Mouse (Mus musculus): ENCODE measurements at regions not wholly inside any gene's neighbourhood (a gene's known extent, or its start where the extent isn't known, plus 50 kb on each side); places are given as distances from the start of the nearest gene placed in this dataset.
A peak's percentile ranks its signal among the peaks of the same experiment; 100 is the strongest.

- DNase-seq (ENCODE audit: low spot score): peak; percentile 45
- intact Hi-C loops (cut with DNase I): loop anchor here (5.0 kb wide), 1 partner anchor 104 kb away; no protein-coding TSS in a partner anchor
These were observed 107.1 kb upstream of the Cadm1 start for GRCm38 (mm10) chr9:47422741-47423461.

DNA sequence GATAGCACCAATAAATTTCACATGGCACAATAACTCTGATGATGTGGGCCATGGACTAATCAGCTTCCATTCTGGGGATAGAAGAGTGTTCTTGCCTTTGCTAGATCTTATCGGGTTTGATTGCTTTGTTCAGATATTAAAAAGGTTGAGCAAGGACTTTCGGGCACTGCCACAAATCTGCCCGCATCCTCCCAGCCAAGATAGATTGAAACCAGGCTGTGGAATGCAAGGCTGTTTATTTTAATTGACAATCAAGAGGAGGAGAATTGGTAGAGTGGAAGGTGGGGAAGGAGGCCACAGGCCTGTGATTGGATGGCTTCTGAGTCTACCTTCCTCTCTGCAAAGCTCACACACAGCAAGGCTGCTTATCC lies 106.5 kb upstream of the Cadm1 start:
- intact Hi-C loops (cut with DNase I): loop anchor here (5.0 kb wide), 1 partner anchor 104 kb away; no protein-coding TSS in a partner anchor
- DNase-seq (ENCODE audit: low spot score): no peak

DNA sequence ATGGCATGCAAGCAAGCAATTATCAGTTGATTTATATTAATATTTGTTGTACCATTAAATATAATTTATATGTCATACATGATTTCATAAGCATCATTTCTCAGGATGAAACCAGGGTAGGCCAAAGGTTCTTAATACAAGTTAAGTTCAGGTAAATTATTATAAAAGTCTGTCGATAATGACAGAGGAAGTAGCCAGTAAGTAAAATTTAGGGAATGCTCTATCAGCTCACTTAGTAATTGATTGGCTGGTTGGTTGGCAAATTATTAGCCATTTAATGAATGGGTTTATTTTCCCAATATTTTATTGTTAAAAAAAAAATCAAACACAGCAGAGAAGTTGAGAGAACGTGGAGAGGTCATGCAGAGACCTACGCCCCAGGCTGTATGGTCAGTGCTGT lies 105.8 kb upstream of the Cadm1 start:
- DNase-seq (ENCODE audit: low spot score): no peak
- intact Hi-C loops (cut with DNase I): loop anchor here (5.0 kb wide), 1 partner anchor 103 kb away; no protein-coding TSS in a partner anchor

DNA sequence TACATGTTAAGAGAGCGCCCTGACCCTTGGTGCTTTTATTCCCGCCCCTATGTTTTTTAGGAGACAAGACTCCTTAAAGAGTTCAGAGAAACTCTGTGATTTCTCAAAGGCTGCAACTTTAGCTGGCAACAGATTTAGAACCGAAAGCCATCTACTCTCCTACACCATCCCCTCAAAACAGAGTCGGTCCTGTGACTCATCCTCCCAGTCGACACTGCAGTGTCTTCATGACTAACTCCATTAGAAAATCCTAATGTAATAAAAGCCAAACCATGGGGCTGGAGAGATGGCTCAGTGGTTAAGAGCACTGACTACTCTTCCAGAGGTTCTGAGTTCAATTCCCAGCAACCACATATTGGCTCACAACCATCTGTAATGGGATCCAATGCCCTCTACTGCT lies 103.3 kb upstream of the Cadm1 start:
- intact Hi-C loops (cut with DNase I): no loop called here

DNA sequence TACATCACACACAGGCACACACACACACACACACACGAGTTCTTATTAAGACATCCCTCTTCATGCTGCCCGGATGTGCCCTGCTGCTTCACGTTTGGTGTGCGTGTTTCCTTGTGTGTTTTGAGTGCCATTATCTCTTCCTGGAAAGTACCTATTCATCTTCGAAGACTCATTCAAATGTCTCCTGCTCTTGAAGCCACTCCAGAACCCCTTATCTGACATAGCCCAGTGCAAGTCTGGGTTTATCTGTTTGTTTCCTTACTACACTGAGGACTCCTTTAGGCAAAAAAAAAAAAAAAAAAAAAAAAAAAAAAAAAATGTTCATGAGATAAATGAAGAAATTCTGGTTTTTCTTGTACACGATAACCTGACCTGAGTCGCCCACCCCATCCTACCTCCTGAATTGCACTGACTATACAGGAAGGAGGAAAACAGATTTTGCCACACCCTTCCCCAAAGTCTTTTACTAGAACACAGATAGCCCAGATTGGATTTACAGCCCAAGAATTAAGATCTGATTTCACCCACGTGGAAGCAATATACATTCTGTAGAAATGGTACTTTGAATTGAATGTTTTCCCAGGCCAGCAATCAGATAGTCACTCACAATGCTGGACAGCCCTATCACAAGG lies 101.1 kb upstream of the Cadm1 start:
- intact Hi-C loops (cut with DNase I): no loop called here
- no peak for DNase-seq (ENCODE audit: low spot score)

More for the DNA sequence above, 103.3 kb upstream of the Cadm1 start:
- DNase-seq (ENCODE audit: low spot score): no peak

DNA sequence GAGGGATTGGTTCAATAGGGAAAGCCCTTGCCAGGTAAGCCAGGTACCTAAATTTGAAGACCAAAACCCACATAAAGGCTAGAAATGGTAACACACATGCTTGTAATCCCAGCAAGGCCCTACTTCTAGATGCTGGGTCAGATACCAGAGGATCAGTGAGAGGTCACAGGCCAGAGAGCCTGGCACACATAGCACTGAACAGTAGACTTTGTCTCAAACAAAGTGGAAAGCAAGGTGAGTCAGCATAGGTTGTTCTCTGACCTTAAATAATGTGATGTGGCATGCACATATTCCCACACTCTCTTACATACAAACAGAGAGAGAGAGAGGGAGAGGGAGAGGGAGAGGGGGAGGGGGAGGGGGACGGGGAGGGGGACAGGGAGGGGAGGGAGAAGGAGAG lies 100.3 kb upstream of the Cadm1 start:
- intact Hi-C loops (cut with DNase I): no loop called here
- DNase-seq (ENCODE audit: low spot score): no peak

DNA sequence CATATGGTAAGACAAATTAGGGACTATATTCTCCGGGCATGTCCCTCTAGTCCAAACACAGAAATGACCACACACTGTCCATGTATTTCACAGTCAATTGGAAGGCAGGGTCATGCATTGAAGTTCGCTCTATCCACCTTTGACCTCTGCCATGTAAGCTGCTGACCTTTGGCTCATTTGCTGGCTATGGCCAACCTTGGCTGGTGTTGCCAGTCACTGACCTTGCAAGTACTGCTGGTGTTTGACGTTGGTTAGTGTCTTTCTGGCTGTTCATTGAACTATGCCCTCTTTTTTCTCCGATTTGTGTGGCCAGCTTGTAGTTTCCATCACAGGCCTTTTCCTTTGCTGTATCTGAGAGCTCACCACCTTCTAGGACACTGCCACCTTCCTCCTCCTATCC lies 97.3 kb upstream of the Cadm1 start:
- DNase-seq (ENCODE audit: low spot score): no peak

GRCm38 (mm10) chr9:47433185-47433584 lies 96.8 kb upstream of the Cadm1 start:
- no peak for DNase-seq (ENCODE audit: low spot score)
- intact Hi-C loops (cut with DNase I): no loop called here

More for the DNA sequence above, 97.3 kb upstream of the Cadm1 start:
- intact Hi-C loops (cut with DNase I): no loop called here

- intact Hi-C loops (cut with DNase I): no loop called here
- DNase-seq (ENCODE audit: low spot score): no peak
These were observed 95.9 kb upstream of the Cadm1 start for GRCm38 (mm10) chr9:47434091-47434490.

DNA sequence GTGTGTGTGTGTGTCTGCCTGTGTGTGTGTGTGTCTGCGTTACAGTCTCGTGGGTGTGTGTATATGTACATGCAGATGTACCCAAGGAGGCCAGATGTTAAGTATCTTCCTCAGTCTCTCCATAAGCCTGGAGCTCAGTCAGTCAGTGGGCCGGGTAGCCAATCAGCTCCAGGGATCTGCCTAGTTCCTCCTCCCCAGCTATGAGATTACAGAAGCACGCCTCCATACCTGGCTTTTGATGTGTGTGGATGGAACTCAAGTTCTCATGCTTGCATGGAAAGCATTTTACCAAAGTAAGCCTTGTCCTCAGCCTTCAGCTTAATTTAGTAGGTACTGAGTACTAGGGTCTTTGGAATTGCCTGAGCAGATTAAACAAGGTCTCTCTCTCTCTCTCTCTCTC lies 91.0 kb upstream of the Cadm1 start:
- intact Hi-C loops (cut with DNase I): no loop called here
- no peak for DNase-seq (ENCODE audit: low spot score)

DNA sequence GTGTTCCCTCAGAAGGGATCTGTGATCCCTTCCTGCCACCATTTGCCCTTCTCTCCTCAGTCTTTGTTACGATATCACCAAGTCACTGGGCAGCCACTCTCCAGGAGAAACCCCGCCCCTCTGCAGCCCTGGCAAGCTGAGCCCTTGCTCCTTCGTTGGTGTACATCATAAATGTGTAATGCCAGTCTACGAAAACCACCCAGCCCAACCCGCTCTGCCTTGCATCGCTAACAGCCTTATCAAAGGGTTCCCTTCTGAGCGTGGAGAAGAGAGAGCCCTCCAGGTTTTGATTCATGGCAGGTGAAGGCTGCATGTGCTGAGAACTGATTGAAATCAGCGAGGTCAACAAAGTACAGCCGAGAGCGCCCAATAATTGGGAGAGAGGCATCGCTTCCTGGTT lies 90.5 kb upstream of the Cadm1 start:
- intact Hi-C loops (cut with DNase I): no loop called here
- DNase-seq (ENCODE audit: low spot score): no peak

GRCm38 (mm10) chr9:47440128-47440527 lies 89.8 kb upstream of the Cadm1 start:
- intact Hi-C loops (cut with DNase I): no loop called here
- DNase-seq (ENCODE audit: low spot score): no peak

DNA sequence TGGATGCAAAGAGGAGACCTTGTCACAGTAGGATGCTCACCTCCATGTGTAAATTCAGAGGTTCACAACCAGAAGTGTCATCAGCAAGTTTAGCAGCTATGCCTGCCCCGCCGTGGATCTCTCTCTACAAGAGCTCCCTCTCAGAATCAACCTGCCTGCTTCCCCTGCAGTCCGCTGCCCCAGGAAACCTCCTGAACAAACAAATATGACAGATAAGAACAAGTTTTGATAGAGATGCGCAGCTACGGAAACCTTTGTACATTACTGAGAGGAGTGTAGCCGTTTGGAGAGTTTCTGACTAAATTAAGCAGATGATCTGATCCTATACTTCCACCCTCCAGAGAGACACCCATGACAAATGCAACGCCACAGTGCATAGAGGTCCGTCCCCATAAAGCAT lies 88.8 kb upstream of the Cadm1 start:
- no peak for DNase-seq (ENCODE audit: low spot score)
- intact Hi-C loops (cut with DNase I): no loop called here

DNA sequence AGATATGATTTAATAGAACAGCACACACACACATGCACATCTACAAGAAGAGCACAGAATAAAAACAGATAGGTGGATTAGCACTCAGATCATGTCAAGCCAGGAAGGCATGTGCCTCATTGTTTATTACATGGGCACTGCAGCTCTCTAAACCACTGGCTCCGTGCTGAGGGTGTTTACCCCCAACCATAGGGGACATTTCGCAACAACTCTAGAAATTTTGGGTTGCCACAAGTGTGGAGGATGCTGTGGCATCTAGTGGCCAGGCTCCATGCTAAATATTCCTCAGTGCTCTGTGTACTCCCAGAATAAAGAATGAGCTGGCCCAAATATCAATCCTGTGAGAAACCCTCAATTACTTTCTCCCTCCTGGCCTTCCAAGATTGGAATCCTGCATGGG lies 85.8 kb upstream of the Cadm1 start:
- no peak for DNase-seq (ENCODE audit: low spot score)
- intact Hi-C loops (cut with DNase I): no loop called here

GRCm38 (mm10) chr9:47444752-47445151 lies 85.2 kb upstream of the Cadm1 start:
- intact Hi-C loops (cut with DNase I): no loop called here
- DNase-seq (ENCODE audit: low spot score): no peak

DNA sequence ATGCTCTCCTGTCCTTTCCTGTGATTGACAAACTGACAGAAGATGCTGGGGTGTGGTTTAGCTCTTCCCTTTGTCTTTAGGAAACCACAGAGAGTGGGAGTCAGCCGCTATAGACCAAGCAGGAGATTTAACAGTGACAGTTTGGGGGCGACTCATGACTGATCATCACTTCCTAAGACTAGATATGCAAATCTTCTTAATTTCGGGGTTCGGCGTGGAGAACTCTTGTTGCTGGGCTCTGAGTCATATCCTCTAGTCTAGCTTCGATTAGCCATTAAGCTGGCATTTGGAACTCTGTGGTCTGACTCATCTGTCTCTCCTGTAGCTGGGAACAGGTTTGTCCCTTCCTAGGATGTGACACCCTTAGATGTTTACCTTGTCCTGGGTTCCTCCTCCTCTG lies 84.6 kb upstream of the Cadm1 start:
- intact Hi-C loops (cut with DNase I): no loop called here
- no peak for DNase-seq (ENCODE audit: low spot score)

- intact Hi-C loops (cut with DNase I): no loop called here
- no peak for DNase-seq (ENCODE audit: low spot score)
These were observed 77.2 kb upstream of the Cadm1 start for GRCm38 (mm10) chr9:47452752-47453151.

DNA sequence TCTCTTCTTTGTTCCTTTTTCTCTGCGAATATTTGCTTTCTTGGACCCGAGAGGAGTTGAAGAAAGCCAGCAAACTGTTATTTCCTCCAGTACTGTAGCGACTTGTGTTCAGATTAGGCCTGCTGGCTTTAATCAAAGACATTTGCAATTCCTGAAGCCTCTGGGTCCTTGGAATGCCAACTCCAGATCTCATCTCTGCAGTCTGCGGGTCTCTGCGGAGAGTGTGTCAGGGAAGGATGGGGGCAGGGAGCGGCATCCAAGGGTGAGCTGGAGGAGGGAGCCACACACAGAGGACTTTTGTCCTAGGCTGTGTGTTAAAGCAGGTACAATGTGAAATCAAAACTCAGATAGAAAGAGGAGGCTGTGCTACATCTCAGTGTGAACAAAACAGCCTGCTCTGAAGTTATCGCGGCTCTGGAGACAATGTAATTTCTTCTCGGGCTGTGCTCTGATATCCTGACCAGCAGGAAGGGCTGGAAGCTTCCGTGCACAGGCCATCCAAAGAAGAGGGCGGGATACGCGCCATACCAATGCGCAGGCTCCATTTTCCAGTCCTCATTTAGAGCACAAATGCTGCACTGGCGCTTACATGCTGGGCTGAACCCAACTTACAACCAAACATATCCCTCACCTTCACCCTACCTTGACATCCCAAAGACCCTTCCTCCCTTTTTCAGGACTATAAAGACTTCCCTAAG lies 71.1 kb upstream of the Cadm1 start:
- intact Hi-C loops (cut with DNase I): loop anchor here (2.0 kb wide), 1 partner anchor 38 kb away; no protein-coding TSS in a partner anchor

GRCm38 (mm10) chr9:47459461-47460049 lies 70.4 kb upstream of the Cadm1 start:
- intact Hi-C loops (cut with DNase I): loop anchor here (2.0 kb wide), 1 partner anchor 39 kb away; no protein-coding TSS in a partner anchor

More for the DNA sequence above, 71.1 kb upstream of the Cadm1 start:
- DNase-seq (ENCODE audit: low spot score): no peak

GRCm38 (mm10) chr9:47460241-47460640 lies 69.7 kb upstream of the Cadm1 start:
- DNase-seq (ENCODE audit: low spot score): no peak
- intact Hi-C loops (cut with DNase I): no loop called here

More at GRCm38 (mm10) chr9:47459461-47460049, 70.4 kb upstream of the Cadm1 start:
- DNase-seq (ENCODE audit: low spot score): no peak

- intact Hi-C loops (cut with DNase I): no loop called here
- no peak for DNase-seq (ENCODE audit: low spot score)
These were observed 68.1 kb upstream of the Cadm1 start for GRCm38 (mm10) chr9:47461915-47462314.
